Mouse (Mus musculus) thymus, adult 18-20 months (tissue): ENCODE results near the gene Mdga1.

ENCODE experiments used
- DNase-seq, 2 experiments: peaks; one replicate each; pipeline ENCODE4 v3.0.0; 2022; ENCODE audit warnings: mixed read lengths in 2 of 2

The Mdga1 gene

GRCm38 (mm10) chr17:29838029-29838428, 131.9 kb downstream of the Mdga1 start:
- DNase-seq, result no peak

GRCm38 (mm10) chr17:29837441-29837840, 132.4 kb downstream of the Mdga1 start:
- DNase-seq, result no peak

- no peak for DNase-seq
Observed at GRCm38 (mm10) chr17:29834768-29835167, 135.1 kb downstream of the Mdga1 start.

GRCm38 (mm10) chr17:29834333-29834732, 135.6 kb downstream of the Mdga1 start:
- no peak for DNase-seq

- DNase-seq, result no peak
Observed at GRCm38 (mm10) chr17:29831696-29832095, 138.2 kb downstream of the Mdga1 start.

- no peak for DNase-seq
Observed at GRCm38 (mm10) chr17:29829136-29829535, 140.8 kb downstream of the Mdga1 start.

- DNase-seq, result no peak
Observed at GRCm38 (mm10) chr17:29827602-29828001, 142.3 kb downstream of the Mdga1 start.

- DNase-seq, result no peak
Observed at GRCm38 (mm10) chr17:29824512-29825120, 145.3 kb downstream of the Mdga1 start.

GRCm38 (mm10) chr17:29824208-29824509, 145.7 kb downstream of the Mdga1 start:
- no peak for DNase-seq

GRCm38 (mm10) chr17:29823439-29824207, 146.3 kb downstream of the Mdga1 start:
- no peak for DNase-seq

GRCm38 (mm10) chr17:29819608-29820007, 150.3 kb downstream of the Mdga1 start:
- no peak for DNase-seq

GRCm38 (mm10) chr17:29818989-29819388, 150.9 kb downstream of the Mdga1 start:
- DNase-seq, result no peak

GRCm38 (mm10) chr17:29818264-29818945, 151.5 kb downstream of the Mdga1 start:
- no peak for DNase-seq

- DNase-seq, result no peak
Observed at GRCm38 (mm10) chr17:29814758-29815157, 155.1 kb downstream of the Mdga1 start.

- no peak for DNase-seq
Observed at GRCm38 (mm10) chr17:29813328-29813727, 156.6 kb downstream of the Mdga1 start.

- DNase-seq, result no peak
Observed at GRCm38 (mm10) chr17:29803545-29803944, 166.3 kb downstream of the Mdga1 start.

GRCm38 (mm10) chr17:29801358-29801757, 168.5 kb downstream of the Mdga1 start:
- DNase-seq, result peak in 1 of 2 experiments; percentile 29

GRCm38 (mm10) chr17:29800096-29800455, 169.8 kb downstream of the Mdga1 start:
- no peak for DNase-seq

- DNase-seq, result no peak
Observed at GRCm38 (mm10) chr17:29799398-29800095, 170.3 kb downstream of the Mdga1 start.

- no peak for DNase-seq
Observed at GRCm38 (mm10) chr17:29798151-29798550, 171.7 kb downstream of the Mdga1 start.

GRCm38 (mm10) chr17:29796787-29797186, 173.1 kb downstream of the Mdga1 start:
- no peak for DNase-seq

- DNase-seq, result peak in 1 of 2 experiments; percentile 33
Observed at GRCm38 (mm10) chr17:29796086-29796485, 173.8 kb downstream of the Mdga1 start.

GRCm38 (mm10) chr17:29795050-29795770, 174.7 kb downstream of the Mdga1 start:
- no peak for DNase-seq
